Mouse (Mus musculus) adipose tissue, adult 10 weeks (tissue): ENCODE results near the gene Cebpe. TPM values are rescaled to one million over a fixed set of nuclear protein-coding genes. Genes with fewer than 3 reads are reported as not detected.

ENCODE experiments used
- polyA plus RNA-seq: library from polyadenylated mRNA; stranded (reverse); fragments of 350-450 nt; fragmentation: Illumina TruSeq; extraction: RNeasy Lipid Tissue Mini Kit (QIAGEN cat#74804); gene quantifications from one replicate; pipeline ENCODE4 v1.2.3, GENCODE M21; 2014; ENCODE audit warnings: low read depth, low replicate concordance

Cebpe gene
- polyA plus RNA-seq: 0.51 TPM

GRCm38 (mm10) chr14:54712074-54712473, at the start of gene Cebpe:
Gene Cebpe, minus strand, starts transcription at chr14:54712174.

GRCm38 (mm10) chr14:54698733-54699132, 13.2 kb downstream of the Cebpe start, which contains the start of gene Gm29776:
Gene Gm29776, minus strand, starts transcription at chr14:54698833.

DNA sequence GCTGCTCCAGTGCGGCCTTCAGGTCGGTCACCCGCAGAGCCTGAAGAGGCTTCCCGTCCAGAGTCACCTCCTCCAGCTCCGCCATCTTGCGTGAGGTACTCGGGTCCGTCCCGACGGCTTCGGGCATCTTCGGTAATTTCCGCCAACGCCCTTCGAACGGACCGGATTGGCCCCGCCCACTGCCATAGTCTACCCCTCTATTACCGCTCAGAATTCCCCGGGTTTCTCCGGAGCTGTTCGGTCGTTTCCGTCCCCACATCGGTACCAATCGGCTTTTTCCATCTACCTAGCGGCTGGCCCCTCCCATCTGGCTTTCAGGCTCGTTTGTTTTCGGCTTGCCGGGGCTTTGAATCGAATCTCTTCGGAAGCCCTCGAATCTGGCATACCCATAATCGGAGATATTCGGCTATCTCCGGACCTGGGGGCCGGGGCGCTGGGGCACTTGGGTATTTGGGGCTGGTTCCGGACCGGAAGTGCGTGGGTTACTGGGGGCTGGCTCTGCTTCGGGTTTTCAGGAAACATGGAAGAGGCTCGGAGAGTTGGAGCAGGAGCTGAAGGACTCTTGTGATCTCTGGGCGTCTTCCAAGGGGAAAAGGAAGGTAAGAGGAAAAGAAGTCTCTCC, 25.3 kb downstream of the Cebpe start, which contains the start of gene Acin1:
TSS of gene Acin1 (minus strand) at position 410 of the 622 bp plus-strand sequence.

DNA sequence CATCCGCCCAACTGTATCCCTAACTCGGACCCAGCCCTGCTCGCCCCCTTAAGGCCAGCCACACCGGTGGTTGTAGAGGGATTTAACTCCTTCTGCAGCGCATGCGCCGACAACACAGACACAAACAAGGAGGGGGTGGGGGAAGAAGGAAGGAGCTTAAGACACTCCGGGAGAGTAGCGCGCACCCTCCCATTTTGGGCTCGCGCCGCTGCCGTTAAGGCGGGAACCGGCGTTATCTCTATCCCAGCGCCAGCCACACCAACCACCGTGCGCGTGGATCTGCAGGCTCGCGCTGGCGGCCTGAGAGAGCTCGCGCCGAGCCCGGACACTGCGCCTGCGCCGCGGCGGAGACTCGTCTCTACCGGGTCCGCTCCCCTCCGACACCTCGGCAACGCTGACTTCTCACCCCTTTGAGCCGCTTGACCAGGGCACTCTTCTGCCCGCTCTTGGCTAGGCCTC, 25.9 kb downstream of the Cebpe start, which contains the start of gene 1700123O20Rik:
TSS of gene 1700123O20Rik (plus strand) at position 154 of the 459 bp plus-strand sequence.

Other genes starting within 250 kb of the Cebpe start
- gene Lrp10, start 248.0 kb downstream of the Cebpe start, polyA plus RNA-seq: 74.3 TPM
- 0.63 TPM for gene Rem2, start 236.1 kb downstream of the Cebpe start, polyA plus RNA-seq
- gene Prmt5, start 194.6 kb downstream of the Cebpe start, polyA plus RNA-seq: 33.9 TPM
- 59.7 TPM for gene Haus4, start 157.6 kb downstream of the Cebpe start, polyA plus RNA-seq
- 27.0 TPM for gene Ajuba, start 134.6 kb downstream of the Cebpe start, polyA plus RNA-seq
- 5.2 TPM for gene 4931414P19Rik, start 106.2 kb downstream of the Cebpe start, polyA plus RNA-seq
- 157 TPM for gene Psmb5, start 94.2 kb downstream of the Cebpe start, polyA plus RNA-seq
- not detected for gene Psmb11, start 90.7 kb downstream of the Cebpe start, polyA plus RNA-seq
- gene Gm17606, start 71.2 kb downstream of the Cebpe start, polyA plus RNA-seq: not detected
- 3.1 TPM for gene Cdh24, start 70.8 kb downstream of the Cebpe start, polyA plus RNA-seq
- 32.2 TPM for gene 1700123O20Rik, start 26.0 kb downstream of the Cebpe start, polyA plus RNA-seq
- gene Acin1, start 25.2 kb downstream of the Cebpe start, polyA plus RNA-seq: 139 TPM
- 0.12 TPM for gene Gm29776, start 13.3 kb downstream of the Cebpe start, polyA plus RNA-seq
- 45.5 TPM for gene Slc7a8, start 69.8 kb upstream of the Cebpe start, polyA plus RNA-seq
- gene Rnf212b, start 102.0 kb upstream of the Cebpe start, polyA plus RNA-seq: 0.58 TPM
- 8.6 TPM for gene Homez, start 158.8 kb upstream of the Cebpe start, polyA plus RNA-seq
- gene Ppp1r3e, start 165.4 kb upstream of the Cebpe start, polyA plus RNA-seq: 28.9 TPM
- gene Bcl2l2, start 171.2 kb upstream of the Cebpe start, polyA plus RNA-seq: 68.7 TPM
- gene Gm20521, start 171.3 kb upstream of the Cebpe start, polyA plus RNA-seq: 1.2 TPM
- 308 TPM for gene Pabpn1, start 180.3 kb upstream of the Cebpe start, polyA plus RNA-seq
- gene Slc22a17, start 201.0 kb upstream of the Cebpe start, polyA plus RNA-seq: 37.1 TPM
- gene Efs, start 214.0 kb upstream of the Cebpe start, polyA plus RNA-seq: 8.2 TPM
- not detected for gene Il25, start 220.5 kb upstream of the Cebpe start, polyA plus RNA-seq
- 0.63 TPM for gene Cmtm5, start 224.1 kb upstream of the Cebpe start, polyA plus RNA-seq